Mouse (Mus musculus): Measurements from ENCODE around the gene Msln. TPM values are rescaled to one million over a fixed set of nuclear protein-coding genes. Genes with fewer than 3 reads are reported as not detected.

The Msln gene
- polyA plus RNA-seq, 1 experiment, result 8.4 TPM

DNA sequence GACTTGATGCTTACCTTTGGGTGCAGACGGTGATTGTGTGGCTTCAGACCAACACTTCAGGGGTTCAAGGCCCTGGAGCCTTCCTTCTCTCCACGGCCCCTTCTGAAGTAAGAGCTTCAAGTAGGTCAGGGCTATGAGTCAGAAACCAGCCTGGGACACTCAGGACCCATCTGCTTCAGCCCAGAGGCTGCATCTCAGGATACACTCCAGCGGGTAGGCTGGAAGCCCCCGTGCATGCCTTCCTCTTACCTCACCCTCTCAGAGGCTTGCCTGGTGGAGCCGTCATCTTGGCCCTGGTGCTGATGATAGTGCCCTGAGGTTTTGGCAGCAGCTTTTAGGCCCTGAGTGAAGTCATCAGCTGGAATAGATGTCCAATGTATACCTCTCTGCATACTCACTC is 18.9 kb downstream of the Msln start:
- DNase-seq (ENCODE audit: low read depth, low spot score), result no peak
- 85% methylated on average over 5 of the region's 5 CpGs for WGBS

- DNase-seq (ENCODE audit: low read depth, low spot score), result peak; percentile 62
Measured at GRCm38 (mm10) chr17:25732082-25732481, 22.1 kb downstream of the Msln start.

DNA sequence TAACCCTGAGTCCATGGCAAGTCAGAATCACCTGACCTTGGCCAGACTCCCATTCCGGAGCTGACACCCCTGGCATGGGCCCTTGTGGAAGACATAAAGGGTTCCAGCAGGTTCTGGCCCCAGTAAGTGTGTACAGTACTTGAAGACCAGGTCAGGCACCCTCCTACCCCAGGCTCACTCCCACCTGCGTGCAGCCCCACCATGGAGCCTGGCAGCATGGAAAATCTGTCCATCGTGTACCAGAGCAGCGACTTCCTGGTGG is 26.2 kb downstream of the Msln start:
- WGBS, result 15% methylated on average over 4 of the region's 4 CpGs
- no peak for DNase-seq (ENCODE audit: low read depth, low spot score)

More at GRCm38 (mm10) chr17:25732082-25732481, 22.1 kb downstream of the Msln start:
- 17% methylated on average over 2 of the region's 2 CpGs for WGBS

- under 1% methylated on average over 37 of the region's 37 CpGs for WGBS
- DNase-seq (ENCODE audit: low read depth, low spot score), result peak; percentile 99
Measured at GRCm38 (mm10) chr17:25727265-25728008, 26.7 kb downstream of the Msln start, which contains the start of the genes Chtf18 and Rpusd1. Gene Chtf18 (minus strand): TSS chr17:25727419. Gene Rpusd1 (plus strand): TSS chr17:25727670.

GRCm38 (mm10) chr17:25725264-25725663 is 28.9 kb downstream of the Msln start:
- 88% methylated on average over 6 of the region's 6 CpGs for WGBS
- DNase-seq (ENCODE audit: low read depth, low spot score), result no peak

- DNase-seq (ENCODE audit: low read depth, low spot score), result no peak
- WGBS, result 92% methylated on average over 7 of the region's 7 CpGs
Measured at GRCm38 (mm10) chr17:25723919-25724318, 30.3 kb downstream of the Msln start.

DNA sequence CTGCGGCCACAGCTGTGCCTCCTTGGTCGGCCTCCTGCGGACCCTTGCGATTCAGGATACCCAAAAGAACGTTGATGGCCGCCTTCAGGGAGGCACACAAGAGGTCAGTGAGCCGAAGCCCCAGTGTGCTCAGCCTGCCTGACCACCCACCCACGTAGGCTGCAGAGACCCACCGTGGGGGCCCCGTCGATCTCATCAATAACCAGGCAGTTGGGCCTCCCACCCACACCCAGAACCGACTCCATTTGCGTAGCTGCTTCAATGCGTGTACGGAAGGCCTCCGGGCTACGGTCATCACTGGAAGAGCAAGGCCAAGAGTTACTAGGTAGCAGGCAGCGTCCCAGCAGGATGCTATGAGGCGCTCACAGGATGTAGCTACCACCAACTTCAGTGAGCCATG is 30.7 kb downstream of the Msln start:
- WGBS, result 97% methylated on average over 19 of the region's 19 CpGs

DNA sequence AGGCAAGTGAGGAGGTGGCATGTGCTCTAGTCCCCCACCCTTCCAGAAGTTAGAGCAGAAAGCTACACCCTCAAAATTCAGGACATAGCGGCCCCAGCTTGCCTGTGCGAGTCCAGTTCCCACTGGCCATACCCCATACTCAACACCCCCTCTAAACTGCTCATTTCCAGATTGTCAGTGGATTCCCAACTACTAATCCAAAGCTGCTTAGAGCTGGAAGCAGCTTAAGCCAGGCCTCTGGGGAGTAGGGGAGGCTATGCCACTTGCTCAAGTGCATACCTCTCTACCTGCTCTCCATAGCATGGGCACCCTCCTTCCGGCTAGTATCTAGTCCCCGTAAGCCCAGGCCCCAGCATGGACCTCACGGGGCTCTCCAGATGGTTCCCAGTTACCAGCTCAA is 32.7 kb downstream of the Msln start:
- 95% methylated on average over 5 of the region's 5 CpGs for WGBS
- no peak for DNase-seq (ENCODE audit: low read depth, low spot score)

More for the DNA sequence above, 30.7 kb downstream of the Msln start:
- DNase-seq (ENCODE audit: low read depth, low spot score), result no peak

GRCm38 (mm10) chr17:25717691-25718090 is 36.5 kb downstream of the Msln start:
- WGBS, result 12% methylated on average over 6 of the region's 6 CpGs
- DNase-seq (ENCODE audit: low read depth, low spot score), result no peak

GRCm38 (mm10) chr17:25716711-25717637 is 37.2 kb downstream of the Msln start, which contains the start of gene Gng13:
Gene Gng13 (plus strand): TSS chr17:25717171.
- WGBS, result 2% methylated on average over 45 of the region's 45 CpGs
- no peak for DNase-seq (ENCODE audit: low read depth, low spot score)

GRCm38 (mm10) chr17:25716130-25716529 is 38.0 kb downstream of the Msln start:
- WGBS, result 11% methylated on average over 6 of the region's 6 CpGs
- DNase-seq (ENCODE audit: low read depth, low spot score), result no peak

DNA sequence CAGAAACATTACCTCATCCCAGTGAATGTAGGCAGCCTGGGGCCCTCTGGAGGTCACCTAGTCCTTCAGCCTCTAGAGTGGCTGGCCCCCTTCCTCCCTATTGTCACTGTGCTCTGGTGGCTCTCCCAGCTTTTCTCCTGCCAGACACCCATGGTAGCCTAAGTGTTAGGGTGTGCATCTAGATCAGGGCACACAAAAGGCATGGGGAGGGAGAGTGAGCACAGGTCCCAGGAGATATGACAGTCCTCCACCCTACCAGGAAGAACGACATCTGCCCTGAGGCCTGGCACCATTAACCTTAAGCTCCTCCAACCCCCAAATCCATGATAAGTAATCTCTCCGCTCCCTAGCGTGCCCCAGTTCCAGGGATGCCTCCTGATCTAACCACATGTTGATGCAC is 38.6 kb downstream of the Msln start:
- DNase-seq (ENCODE audit: low read depth, low spot score), result no peak
- WGBS, result 58% methylated on average over 3 of the region's 3 CpGs

DNA sequence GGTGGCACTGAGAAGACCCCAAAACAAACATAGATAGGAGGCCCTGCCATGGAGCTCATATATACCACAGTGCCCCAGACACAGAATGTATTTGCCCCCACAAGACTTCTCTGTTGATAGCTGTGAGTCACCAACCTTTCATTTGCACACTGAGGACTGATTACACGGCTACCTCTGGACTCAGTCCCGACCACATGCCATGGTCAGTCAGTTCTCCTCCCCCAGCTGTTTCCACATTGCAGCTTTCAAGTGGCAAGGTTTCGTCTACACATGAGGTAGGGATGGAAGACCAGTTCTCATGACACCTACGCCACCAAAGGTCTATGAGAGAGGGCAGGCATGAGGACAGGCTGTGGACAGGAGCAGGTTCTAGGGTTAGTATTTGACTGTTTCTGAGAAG is 43.0 kb downstream of the Msln start:
- DNase-seq (ENCODE audit: low read depth, low spot score), result no peak
- WGBS, result 58% methylated on average over 4 of the region's 4 CpGs

DNA sequence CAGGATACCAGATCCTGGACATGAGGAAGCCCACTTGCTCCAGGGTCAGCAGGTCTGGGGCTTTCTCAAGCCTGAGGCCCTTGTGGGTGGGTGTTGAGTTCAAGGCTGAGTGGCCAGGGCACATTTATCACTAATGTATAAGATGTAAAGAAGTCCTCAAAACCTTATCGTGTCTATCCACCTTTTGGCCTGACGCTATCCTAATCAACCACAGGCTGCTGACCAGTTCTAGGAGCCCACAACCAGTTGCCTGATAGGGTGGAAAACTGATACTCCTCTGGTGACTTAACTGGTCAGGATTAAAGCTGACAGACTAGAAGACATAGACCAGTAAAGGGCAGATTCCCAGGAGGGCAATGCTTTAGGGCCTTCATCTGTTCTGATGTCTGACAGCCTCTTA is 44.2 kb downstream of the Msln start:
- no peak for DNase-seq (ENCODE audit: low read depth, low spot score)
- WGBS, result 96% methylated on average over 2 of the region's 2 CpGs

GRCm38 (mm10) chr17:25700863-25701496 is 53.2 kb downstream of the Msln start:
- DNase-seq (ENCODE audit: low read depth, low spot score), result no peak
- WGBS, result 56% methylated on average over 9 of the region's 9 CpGs

Other genes with a start within 250 kb of the Msln start
- 0.36 and 0.58 TPM in 2 replicates for gene Sox8, start 183.7 kb downstream of the Msln start, polyA plus RNA-seq (2012; rRNA removed)
- gene Lmf1, start 175.3 kb downstream of the Msln start, polyA plus RNA-seq (2012; rRNA removed), result 14.0 and 14.2 TPM in 2 replicates
- 0.23 and 0.37 TPM in 2 replicates for gene Gng13, start 37.2 kb downstream of the Msln start, polyA plus RNA-seq (2012; rRNA removed)
- 18.4 and 20.4 TPM in 2 replicates for gene Chtf18, start 27.0 kb downstream of the Msln start, polyA plus RNA-seq (2012; rRNA removed)
- gene Rpusd1, start 26.7 kb downstream of the Msln start, polyA plus RNA-seq (2012; rRNA removed), result 22.1 and 22.9 TPM in 2 replicates
- 0.24 and 0.26 TPM in 2 replicates for gene Mslnl, start 18.3 kb downstream of the Msln start, polyA plus RNA-seq (2012; rRNA removed)
- gene Narfl, start 19.4 kb upstream of the Msln start, polyA plus RNA-seq (2012; rRNA removed), result 19.6 and 30.2 TPM in 2 replicates
- gene Haghl, start 31.3 kb upstream of the Msln start, polyA plus RNA-seq (2012; rRNA removed), result 24.0 and 26.6 TPM in 2 replicates
- 0.04 TPM in 1 of 2 replicates, not detected in the other for gene Ccdc78, start 32.2 kb upstream of the Msln start, polyA plus RNA-seq (2012; rRNA removed)
- 91.8 and 108 TPM in 2 replicates for gene Fam173a, start 38.5 kb upstream of the Msln start, polyA plus RNA-seq (2012; rRNA removed)
- gene AC134908.4, start 41.3 kb upstream of the Msln start, polyA plus RNA-seq (2012; rRNA removed), result 1.3 TPM in 1 of 2 replicates, not detected in the other
- 20.9 and 26.5 TPM in 2 replicates for gene Metrn, start 42.8 kb upstream of the Msln start, polyA plus RNA-seq (2012; rRNA removed)
- gene Fbxl16, start 54.7 kb upstream of the Msln start, polyA plus RNA-seq (2012; rRNA removed), result 1.6 and 2.1 TPM in 2 replicates
- gene Wdr24, start 69.2 kb upstream of the Msln start, polyA plus RNA-seq (2012; rRNA removed), result 30.4 and 39.6 TPM in 2 replicates
- gene Jmjd8, start 74.5 kb upstream of the Msln start, polyA plus RNA-seq (2012; rRNA removed), result 48.8 and 54.5 TPM in 2 replicates
- 155 and 157 TPM in 2 replicates for gene Stub1, start 79.0 kb upstream of the Msln start, polyA plus RNA-seq (2012; rRNA removed)
- gene Rhbdl1, start 82.9 kb upstream of the Msln start, polyA plus RNA-seq (2012; rRNA removed), result 4.1 and 4.6 TPM in 2 replicates
- gene Gm20683, start 87.4 kb upstream of the Msln start, polyA plus RNA-seq (2012; rRNA removed), result 22.2 and 32.3 TPM in 2 replicates
- 59.9 and 83.1 TPM in 2 replicates for gene Rhot2, start 90.5 kb upstream of the Msln start, polyA plus RNA-seq (2012; rRNA removed)
- gene Wdr90, start 107.1 kb upstream of the Msln start, polyA plus RNA-seq (2012; rRNA removed), result 18.6 and 19.8 TPM in 2 replicates
- gene Mcrip2, start 114.4 kb upstream of the Msln start, polyA plus RNA-seq (2012; rRNA removed), result 39.8 and 49.0 TPM in 2 replicates
- 78.7 and 115 TPM in 2 replicates for gene Mettl26, start 120.7 kb upstream of the Msln start, polyA plus RNA-seq (2012; rRNA removed)
- 0.78 and 1.0 TPM in 2 replicates for gene Wfikkn1, start 126.5 kb upstream of the Msln start, polyA plus RNA-seq (2012; rRNA removed)
- 38.0 and 40.7 TPM in 2 replicates for gene Rab40c, start 165.3 kb upstream of the Msln start, polyA plus RNA-seq (2012; rRNA removed)
- 73.7 and 90.3 TPM in 2 replicates for gene Pigq, start 190.6 kb upstream of the Msln start, polyA plus RNA-seq (2012; rRNA removed)
- gene Nhlrc4, start 190.6 kb upstream of the Msln start, polyA plus RNA-seq (2012; rRNA removed), result not detected in 2 replicates
- not detected in 2 replicates for gene A930017K11Rik, start 198.2 kb upstream of the Msln start, polyA plus RNA-seq (2012; rRNA removed)
- 26.1 and 44.5 TPM in 2 replicates for gene Capn15, start 231.4 kb upstream of the Msln start, polyA plus RNA-seq (2012; rRNA removed)

Measured in large intestine, adult 2 months (tissue).